Mouse (Mus musculus): ENCODE results near the gene Cep97.

DNA sequence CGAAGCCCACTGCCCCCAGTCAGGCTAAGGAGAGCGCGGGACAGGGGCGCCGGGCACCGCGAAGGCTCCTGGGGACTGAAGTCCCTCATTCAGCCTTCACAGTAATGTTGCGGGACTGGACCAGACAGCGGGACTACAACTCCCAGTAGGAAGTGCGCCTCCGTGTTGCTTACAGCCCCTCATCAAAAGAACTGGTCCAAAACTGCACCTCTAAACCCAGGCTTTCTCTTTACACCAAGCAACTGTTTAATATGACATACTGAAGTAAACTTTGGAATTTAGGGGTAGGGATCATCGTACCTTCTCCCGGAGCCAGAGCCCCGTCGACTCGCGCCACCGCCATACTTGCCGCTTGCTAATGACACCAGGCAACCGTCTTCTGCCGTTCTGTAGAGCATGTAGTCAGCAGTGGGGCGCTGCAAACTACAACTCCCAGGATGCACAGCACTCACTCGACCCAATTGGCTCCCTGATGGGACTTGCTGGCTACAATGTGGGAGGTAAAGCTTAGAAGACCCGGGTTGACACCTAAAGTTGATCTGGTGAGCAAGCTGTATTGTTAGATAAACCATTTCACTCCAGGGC, at the start of gene Cep97:
- TF ChIP-seq POLR2A (IDR thresholded peaks at IDR 0.05; ENCODE audit: low read depth, low read length), result no peak
- no peak for TF ChIP-seq CTCF (IDR thresholded peaks at IDR 0.05; ENCODE audit: extremely low read depth, insufficient read length, insufficient replicate concordance, low read depth, low read length)

All from small intestine, adult 2 months (tissue).